Mouse (Mus musculus): ENCODE data around the gene Pfkp.

Gene Pfkp

DNA sequence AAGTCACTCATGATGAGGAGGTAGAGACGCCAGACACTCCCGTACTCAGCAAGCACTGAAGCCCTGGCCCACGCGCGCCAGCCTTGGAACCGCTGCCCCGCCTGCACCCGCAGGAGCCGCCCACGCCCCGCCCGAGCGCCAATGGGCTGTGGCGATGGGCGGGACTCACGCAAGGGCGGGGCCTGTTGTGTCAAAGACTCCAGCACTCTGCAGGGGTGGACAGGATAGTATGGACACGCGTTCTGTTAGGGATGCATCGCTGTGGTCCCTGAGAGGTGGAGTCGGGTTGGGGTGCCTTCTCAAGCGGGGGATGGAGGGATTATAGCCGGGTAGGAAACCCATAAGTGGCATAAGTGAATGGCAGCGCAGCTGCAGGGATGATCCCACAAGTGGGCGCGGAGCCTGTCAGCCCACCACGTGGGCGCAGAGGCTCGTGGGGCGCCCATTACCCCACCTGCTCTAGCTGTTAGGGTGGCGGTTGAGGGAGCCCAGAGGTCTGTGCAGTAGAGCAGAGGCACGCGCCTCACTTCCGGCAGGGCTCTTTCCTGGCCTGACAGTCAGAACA is at the start of gene Pfkp:
Gene Pfkp (minus strand): TSS at position 109 of the 565 bp plus-strand sequence.
- peak; percentile 80 for DNase-seq (ENCODE audit: low read depth, low spot score)

DNA sequence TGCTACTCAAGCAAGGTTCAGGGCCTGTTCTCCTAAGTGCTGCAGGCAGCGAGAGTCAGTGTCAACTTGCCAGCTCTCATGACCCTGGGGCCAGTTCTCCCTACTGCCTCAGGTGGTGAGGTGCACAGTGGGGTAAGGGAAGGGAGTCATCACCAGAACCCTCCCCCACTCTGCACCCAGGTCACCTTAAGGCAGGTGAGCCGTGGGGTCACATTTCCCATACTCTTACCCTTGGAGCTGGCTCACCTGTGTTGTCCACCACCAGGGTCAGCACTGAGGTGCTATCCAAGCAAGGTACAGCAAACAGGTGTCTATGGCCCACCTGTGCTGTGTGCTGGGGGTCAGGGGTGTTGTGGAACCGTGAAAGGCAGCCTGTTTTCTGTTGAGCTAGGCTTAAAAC is 42.0 kb upstream of the Pfkp start:
- DNase-seq (ENCODE audit: low read depth, low spot score), result no peak

DNA sequence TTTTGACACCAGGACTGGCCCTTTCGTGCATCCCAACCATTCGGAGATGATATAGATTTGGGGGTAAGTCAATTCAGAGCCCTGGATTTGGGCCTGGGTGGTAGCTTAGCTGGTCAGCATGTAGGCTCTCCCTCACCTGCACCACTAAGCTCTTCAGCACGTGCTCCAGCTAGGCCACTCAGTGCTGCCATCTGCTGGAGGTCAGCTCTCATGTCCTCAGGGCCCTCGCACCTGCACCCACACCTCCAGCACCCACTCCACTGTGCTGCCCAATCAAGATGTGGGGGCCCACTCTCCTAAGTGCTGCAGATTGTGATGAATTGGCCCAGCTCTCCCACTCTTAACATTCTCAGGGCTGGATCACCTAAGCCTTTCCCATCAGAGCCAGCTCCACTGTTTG is 41.4 kb upstream of the Pfkp start:
- DNase-seq (ENCODE audit: low read depth, low spot score), result peak; percentile 24

DNA sequence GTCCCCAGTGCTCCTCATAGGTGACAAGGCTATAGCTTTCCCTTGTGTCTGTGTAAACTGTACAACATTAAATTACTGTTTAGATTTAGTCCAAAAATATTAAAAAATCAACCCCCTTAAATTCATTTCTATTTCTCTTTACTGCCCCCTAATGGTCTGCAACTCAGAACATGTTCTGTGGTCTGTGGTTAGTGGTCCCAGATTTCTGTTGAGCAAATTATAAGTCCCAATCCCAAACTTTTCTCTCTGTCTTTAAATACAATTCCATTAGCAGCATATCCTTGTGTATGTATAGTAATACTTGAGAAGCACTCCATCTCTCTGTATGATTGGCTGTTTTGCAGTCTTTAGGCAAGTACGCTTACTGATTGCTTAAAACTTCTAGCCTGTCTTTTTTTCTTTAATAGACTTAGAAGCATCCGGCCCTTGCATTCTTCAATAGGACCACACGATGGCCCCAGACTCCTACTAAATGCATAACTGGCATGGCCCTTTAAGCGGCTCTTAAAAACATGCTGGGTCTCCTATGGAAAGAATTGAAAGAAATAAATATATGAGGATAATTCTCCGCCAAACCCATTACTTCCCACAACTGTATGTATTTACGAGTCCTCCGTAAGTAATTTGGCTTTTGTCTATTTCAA is 40.3 kb upstream of the Pfkp start:
- DNase-seq (ENCODE audit: low read depth, low spot score), result peak; percentile 30

DNA sequence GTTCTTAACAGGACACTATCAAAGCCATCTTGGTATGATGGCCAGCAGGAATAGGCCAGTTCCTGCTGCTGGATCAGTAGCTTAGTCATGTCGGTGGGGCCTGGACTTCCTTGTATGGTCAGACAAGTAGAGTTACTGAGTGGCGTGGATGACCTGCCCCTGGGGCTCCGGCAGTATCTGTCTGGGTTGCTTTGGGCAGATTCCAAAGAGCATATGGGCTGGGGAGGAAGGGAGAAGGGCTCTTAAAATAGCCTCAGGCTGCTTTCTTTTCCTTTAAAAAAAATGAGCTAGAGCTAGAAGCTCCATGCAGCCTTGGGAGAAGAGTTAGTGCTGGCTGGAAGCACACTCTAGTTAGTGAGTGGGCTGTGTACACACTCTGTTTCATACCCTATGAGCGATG is 18.3 kb upstream of the Pfkp start:
- DNase-seq (ENCODE audit: low read depth, low spot score), result no peak

DNA sequence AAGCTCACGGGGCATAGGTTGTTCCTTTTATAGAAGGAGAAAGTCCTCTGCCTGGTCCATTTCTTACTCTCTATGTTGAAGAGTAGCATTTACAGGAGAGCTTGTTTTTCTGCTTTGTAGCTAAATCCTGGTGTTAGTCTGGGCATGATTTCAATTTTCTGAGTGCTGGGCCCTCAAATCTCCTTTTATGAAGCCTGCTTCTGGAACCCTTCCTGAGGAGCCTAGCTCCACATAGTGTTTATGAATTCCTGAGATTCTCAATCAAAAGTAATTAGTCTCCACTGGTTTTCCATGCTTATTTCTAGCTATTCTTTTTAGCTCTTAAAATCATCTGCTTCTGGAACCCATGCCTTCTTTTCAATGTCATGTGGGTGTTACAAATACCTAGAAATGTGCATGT is 16.9 kb upstream of the Pfkp start:
- DNase-seq (ENCODE audit: low read depth, low spot score), result no peak

DNA sequence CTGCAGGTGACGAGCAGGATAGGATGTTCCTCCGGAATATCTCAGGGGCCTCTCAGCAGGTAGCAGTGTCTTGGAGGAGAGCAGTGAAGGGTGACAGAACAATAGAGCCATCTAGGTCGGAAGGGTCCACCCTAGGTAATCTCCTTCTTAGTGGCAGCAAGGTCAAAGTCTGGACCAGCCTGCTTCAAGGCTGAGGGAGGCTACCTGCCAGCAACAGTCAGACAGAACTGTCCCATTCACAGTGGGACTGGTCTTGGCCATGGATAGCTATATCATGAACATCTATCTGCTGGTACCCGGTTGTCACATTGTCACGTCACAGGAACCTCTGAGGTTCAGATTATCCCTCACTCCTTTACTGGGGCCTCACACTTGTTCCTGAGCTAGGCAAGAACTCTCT is 15.6 kb upstream of the Pfkp start:
- no peak for DNase-seq (ENCODE audit: low read depth, low spot score)

DNA sequence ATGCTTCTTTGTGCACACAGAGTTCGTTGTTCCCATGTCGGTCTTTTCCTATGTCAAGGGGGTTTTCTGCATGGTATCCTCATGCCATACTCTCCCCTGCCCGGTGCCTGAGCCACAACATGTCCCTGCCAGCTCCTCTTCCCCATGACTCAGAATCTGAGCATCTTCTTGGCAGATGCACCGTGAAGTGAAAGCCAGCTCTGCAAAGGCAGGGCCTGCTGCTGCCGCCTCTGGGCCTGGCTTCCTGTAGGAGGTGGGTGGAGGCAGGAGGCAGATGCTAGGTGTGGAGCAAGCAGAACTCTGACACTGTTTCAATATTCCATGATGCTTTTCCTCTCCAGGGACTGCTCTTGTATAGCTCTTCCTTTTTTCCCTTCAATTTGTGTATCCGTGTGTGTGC is 10.7 kb upstream of the Pfkp start:
- DNase-seq (ENCODE audit: low read depth, low spot score), result no peak

DNA sequence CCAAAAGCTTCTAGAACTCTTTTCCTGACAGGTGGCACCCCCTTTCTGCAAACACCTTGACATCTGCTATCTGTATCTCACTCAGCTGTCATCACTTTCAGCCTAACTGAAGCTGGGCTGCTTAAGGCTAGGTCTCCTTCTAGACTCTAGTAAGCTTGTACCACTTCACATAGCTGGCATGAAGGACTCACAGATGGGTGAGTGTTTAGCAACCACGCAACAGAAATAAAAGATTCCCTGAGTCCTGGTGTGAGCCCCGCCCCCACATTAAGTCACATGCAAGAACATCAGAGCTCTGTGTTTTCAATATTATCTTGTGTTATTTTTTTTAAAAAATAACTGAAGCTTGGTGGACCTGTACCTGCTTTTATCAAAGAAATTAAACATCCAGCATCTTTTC is 8.7 kb upstream of the Pfkp start:
- DNase-seq (ENCODE audit: low read depth, low spot score), result no peak

DNA sequence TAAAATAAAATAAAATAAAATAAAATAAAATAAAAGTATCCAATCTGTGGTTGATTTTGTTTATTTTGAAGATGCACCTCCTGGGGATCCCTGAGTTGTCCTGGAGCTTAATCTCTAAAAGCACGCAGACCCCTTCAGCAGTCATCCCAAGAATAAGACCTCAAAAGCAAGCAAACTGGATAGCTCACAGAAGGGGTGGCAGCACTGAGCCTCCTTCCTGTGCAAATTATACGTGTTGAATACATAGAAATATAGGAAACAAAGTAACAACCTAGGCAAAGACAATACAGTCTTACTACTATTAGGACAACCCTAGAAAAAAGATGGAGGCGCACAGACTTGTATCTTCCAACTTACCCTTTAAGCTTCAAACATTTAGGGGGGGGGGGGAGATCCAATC is 965 bp upstream of the Pfkp start:
- DNase-seq (ENCODE audit: low read depth, low spot score), result no peak

DNA sequence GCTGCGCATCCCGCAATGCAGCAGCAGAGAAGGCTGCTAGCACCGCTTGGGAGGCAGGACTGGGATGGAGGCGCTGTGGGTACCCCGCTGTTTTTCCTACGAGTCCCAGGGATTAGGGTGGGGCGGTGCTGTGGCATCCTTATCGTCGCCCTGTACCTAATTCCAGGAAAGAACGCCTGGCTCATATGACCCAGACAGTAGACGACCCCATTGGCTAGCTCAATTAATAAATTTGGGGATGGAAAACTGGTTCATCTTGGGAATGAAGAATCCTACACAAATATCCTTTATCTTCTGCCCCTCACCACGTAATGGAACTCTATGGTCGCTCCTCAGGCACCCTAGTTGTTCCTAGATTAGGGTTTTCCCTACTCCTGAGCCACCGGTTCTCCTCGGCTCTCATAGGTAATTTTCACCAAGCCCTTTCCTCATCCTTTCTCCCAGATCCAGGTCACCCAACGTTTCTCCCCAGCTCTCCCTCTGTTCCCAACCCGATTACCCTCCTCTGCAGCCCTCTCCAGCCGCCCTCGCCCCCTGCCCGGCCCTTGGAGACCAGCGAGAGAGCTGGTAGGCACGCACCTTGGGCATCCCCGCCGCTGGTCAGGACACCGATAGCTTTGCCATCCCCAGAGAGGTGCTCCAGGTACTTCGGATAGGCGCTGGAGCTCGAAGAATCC is 447 bp downstream of the Pfkp start:
- peak; percentile 9 for DNase-seq (ENCODE audit: low read depth, low spot score)

DNA sequence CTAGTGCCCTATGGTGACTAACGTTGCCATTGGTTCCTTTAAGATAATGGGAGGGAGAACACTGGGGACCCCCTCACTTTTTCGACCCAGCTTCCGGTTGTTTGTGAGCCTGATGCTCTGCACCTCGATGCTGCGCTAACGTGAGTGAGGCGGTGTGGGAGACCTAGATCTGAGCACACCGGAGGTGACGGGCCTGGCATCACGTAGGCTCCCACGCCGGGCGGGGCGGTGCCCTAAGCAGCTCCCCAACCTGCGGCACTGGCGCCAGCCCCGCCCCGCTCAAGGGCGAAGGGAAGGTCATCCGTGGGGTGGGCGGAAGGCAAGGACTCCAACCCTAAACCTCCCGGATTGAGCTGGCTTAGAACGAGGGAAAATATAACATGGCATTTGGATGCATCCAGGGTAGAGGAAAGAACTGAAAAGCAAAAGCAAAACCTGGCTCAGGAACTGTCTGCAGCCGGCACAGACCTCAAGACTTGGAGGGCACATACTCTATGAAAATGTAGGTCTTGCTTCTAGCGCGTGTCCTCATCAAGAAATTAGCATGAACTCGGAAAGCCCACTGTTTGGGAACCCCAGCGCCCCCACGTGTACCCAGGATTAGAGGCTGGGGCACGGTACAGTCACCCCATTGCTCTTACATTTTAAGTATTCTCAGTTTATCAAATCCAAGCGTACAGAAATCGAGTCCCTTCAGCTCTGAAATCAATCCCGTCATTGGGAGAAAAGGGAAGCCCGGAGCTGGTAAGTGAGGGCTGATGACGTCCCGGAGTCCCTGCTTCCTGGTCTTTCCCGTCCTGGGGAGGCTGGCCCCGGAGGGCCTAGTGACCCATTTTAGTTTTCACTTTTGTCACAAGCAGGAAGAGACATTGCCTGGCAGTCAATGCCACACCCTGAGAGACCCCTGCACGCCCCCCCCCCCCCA is 1.2 kb downstream of the Pfkp start:
- peak; percentile 24 for DNase-seq (ENCODE audit: low read depth, low spot score)

DNA sequence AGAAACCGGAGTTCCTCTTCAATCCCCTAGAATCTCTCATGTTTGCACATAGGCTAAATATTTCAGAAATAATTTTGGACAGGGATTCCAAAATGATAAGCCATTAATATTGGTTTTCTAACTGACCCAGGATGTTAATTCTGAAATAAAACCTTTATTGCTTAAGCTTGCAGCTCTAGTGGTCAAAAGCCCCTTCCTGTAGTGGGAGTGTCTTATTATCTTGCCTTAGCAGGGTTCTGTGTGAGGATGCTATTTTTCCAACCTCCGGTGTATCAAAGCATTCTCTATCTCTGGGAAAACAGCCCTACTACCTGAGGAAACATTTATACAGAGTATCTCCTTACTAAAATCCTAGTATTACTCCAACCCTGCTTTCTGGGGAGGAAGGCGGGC is 1.9 kb downstream of the Pfkp start:
- DNase-seq (ENCODE audit: low read depth, low spot score), result no peak

DNA sequence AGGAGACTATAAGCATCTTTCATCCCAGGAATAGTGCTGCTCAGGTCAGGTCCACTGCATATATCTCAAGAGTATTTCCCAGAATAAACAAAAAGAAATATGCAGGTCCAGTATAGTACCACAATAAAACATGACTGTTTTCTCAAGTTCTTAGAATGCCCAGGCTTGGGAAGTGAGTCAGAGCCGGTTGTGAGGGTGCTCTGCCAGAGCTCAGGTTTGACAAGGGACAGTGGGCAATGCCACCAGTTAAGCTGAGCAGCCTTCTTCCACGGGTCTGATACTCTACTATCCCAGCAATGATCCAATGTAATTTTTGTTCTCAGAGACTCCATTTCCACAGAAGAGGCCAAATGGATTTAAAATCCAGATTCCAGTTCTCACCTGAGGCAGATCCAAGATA is 2.3 kb downstream of the Pfkp start:
- no peak for DNase-seq (ENCODE audit: low read depth, low spot score)

DNA sequence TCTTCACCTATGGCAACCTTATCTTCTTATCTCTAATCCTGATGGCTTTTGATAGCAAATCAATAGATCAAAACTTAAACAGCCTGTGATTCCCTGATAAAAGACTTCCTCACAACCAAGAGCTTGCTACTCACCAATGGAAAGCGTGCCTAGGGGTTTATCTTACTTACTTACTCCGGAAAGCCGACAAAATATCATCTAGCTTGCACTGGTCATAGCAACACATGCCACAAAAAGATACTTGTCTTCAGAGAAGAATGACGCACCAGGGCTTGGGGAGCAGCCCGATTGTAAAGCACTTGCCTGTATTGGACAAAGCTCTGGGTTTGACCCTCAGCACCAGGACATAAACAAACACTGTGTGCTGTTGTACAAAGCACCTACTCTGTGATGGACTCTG is 4.6 kb downstream of the Pfkp start:
- no peak for DNase-seq (ENCODE audit: low read depth, low spot score)

DNA sequence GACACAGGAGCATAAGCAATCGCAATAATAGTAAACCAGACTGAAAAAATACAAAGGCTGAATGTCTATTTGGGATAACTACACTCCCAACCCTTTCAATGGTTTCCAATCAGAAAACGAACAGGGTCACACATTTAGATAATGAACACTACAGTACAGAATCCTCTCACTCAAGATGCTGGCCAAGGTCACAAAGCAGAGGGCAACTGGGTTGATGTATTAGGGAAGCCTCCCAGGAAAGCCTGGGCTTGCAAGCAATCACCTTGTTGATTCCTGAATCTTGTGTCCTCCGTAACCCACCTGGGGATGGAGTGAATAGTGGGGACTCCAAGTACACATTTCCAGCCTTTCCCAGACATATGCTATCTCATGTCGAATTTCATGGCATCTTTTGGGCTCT is 5.6 kb downstream of the Pfkp start:
- no peak for DNase-seq (ENCODE audit: low read depth, low spot score)

DNA sequence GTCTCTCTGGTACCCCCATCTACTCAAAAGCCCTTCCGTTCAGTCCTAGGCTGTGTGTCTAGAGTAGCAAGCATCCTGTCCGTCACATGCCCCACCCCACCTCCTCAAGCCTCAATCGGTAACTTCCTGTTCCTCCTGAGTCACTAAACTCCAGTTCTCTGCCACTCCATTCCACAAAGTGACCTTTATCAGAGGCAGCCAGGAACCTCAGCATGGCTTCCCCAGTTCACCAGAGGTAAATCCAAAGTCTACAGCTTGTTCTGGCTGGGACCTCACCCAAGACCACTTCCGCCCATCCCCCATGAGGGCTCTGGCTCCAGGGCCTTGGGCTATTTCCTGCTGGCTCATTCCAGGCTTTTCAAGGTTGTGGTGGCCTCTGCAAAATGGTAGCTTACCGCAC is 6.1 kb downstream of the Pfkp start:
- no peak for DNase-seq (ENCODE audit: low read depth, low spot score)

DNA sequence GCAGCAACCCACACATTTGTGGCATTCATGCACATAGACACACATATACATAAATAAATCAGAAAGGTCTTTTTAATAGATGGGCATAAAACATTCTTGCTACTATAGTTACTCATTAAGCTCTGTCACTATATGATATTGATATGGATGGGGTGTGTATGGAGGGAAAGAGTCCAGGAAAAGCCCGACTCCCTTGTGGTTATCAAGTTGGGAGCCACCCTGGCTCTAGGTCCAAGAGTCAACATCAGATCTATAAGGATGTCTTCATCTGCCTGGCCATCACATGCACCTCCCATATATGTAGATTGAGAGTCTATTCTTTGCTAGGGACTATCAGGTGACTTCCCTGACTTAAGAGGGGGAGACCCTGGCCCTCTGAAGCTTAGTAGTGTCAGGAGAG is 7.1 kb downstream of the Pfkp start:
- no peak for DNase-seq (ENCODE audit: low read depth, low spot score)

DNA sequence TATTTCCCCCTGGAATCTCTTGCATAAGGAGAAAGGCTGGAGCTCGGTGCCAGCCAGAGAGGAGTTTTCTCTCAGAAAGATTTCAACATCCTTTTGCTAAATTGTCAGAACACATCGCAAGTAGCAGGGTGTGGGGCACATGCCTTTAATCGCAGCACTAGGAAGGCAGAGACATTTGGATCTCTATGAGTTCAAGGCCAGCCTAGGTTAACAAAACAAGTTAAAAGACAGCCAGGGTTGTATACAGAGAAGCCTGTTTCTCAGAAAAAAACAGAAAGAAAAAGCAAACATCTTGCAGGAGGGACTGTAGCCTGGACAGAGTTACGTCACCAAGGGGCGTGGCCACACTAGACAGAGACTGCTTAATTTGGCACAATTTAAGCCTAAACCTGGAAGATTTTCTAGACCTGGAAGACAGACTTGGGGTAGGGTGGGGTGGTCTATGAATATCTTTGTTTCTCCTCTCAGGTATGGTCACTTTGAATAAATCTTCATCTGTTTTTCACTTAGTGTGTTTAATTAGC is 9.0 kb downstream of the Pfkp start:
- no peak for DNase-seq (ENCODE audit: low read depth, low spot score)

DNA sequence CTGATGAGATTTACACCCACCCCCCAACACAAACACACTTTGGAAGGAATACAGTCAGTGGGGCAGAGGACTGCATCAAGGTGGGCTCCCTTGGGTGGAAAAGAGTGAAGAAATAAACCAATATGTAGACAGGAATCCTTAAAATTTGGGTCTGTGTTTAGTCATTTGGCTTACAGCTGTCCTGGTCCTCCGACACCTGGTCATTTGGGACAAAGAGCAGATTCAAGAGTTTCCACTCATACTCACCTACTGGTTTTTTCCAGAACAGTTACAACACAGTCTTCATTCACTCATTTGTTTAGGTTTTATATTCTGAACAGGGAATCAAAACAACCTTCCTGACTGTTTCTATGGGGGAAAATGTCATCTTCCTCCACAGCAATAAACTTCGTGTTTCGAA is 9.6 kb downstream of the Pfkp start:
- no peak for DNase-seq (ENCODE audit: low read depth, low spot score)

DNA sequence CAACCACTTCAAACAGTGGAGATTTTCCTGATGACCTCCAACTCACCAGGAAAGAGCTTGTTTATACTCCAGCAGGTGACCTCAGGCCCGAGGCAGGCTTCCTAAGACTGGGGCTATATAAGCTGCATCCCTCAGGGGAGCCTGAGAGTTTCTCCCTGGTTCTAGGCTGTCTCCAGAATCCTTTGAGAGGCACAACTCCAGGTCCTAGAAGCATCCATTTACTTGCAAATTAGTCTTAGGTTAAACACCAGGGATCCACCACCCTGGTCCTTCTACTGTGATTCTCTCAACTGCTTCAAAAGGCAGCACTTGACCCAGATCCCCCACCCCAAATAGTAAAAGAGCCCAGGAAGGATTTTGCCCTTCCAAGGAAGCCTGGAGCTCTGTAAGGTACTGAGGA is 10.2 kb downstream of the Pfkp start:
- DNase-seq (ENCODE audit: low read depth, low spot score), result no peak

DNA sequence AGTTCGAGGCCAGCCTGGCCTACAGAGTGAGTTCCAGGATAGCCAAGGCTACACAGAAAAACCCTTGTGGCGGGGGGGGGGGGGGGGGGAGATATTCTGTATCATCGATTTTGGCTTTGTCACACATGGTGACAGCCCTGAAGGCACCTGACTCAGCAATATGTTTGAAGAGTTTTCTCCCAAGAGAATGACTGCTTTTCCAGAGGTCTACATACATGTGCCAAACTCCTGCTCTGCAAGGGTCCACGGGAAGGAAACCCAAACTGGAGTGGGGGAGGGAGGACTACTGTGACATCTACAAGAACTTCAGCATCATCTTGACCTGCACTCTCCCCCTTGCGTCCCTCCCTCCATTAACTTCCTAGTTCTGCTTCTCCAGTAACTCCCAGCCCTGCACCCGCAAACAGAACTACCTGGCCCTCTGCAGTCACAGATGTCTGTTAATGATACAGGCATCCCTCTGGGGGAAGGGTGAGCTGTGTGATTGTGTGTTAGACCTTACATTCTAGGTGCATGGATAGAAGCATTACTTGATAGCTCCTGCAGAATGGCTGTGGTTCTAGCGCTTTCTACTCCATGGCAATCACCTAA is 10.9 kb downstream of the Pfkp start:
- DNase-seq (ENCODE audit: low read depth, low spot score), result no peak
